Mouse (Mus musculus) fat pad, adult 2 months (tissue): ENCODE measurements around the gene Mbtd1.

Experiments used
- DNase-seq: peaks from one replicate; pipeline ENCODE4 v3.0.0-alpha.2; 2011; ENCODE audit warnings: low read depth, low spot score; ENCODE audit errors: extremely low read depth

Mbtd1 gene

DNA sequence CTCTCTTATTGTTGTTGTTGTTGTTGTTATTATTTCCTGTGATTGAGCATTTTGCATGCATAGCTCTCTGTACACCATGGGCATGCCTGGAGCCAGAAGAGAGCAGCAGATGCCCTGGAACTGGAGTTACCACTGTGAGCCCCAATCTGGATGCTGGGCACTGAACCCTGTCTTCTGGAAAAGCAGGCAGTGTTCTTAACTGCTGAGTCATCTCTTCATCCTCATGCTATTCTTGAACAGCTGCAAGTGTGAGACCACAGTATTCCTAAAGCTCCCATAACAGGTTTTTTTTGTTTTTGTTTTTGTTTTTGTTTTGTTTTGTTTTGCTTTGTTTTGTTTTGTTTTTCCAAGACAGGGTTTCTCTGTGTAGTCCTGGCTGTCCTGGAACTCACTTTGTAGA, 100.6 kb downstream of the Mbtd1 start:
- DNase-seq: no peak

- DNase-seq: no peak
Observed at GRCm38 (mm10) chr11:93987026-93987425, 101.4 kb downstream of the Mbtd1 start.

DNA sequence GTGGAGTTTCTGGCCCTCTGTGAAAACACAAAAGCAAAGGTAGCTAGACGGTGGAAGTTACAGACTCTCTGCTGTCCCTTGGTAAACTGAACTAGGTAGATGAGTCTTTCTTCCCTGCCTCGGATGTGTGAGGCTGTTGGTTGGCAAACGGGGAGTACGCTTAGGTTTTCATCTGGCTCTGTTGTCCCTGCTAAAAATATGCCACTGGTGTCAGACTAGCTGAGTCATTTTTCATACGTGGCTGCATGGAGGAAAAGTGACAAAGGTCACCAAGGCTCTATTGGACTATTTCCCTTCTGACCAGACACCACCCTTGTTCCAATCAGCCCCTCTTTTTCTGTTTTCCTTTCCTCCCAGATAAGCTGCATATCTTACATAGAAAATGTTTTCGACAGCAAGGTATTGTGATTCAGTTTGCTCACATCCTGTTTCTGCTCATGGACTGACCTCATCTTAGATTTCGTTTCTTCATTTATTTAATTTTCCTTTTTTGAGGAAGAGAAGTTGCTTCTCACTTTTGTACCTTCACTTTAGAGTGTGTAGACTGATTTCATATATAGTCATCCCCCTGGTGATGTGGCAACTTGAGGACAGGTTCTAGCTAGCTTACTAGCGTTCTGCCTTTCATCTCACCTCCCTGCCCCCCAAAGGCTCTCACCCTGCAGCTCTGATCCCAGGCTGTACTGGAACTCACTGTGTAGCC, 102.1 kb downstream of the Mbtd1 start:
- DNase-seq: no peak

DNA sequence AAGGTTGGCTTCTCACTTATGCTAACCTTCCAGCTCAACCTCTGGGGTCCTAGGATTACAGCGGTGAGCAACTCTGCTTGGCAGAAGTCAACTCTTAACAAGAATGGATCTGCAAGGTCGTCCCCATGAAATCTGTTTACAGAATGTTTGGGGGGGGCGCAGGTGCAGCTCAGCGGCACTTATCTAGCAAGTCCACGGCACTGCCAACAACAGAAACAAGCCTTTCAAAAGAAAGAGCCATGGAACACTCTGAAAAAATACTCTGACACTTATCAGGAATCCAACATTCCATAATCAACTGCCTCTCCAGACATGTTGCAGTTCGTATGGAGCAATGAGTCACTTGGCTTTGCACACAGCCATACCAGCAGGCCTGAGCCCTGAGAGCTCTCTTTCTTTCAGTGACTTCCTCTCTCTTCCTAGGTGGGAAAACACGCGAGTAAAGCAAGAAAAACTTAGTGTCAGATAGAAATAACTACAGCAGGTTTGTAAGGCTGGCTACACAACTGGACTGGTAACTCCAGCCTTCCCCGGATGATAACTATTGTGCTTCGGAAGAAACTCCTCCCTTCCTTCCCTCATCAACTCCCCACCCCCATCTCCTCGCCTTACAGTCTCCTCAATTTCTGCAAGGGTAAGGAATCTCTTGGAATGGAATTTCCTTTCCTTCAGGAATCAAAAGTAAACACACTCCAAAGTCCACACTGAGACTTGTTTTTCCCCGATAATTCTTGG, 102.8 kb downstream of the Mbtd1 start:
- no peak for DNase-seq

GRCm38 (mm10) chr11:93994531-93994930, 108.9 kb downstream of the Mbtd1 start:
- DNase-seq: no peak

DNA sequence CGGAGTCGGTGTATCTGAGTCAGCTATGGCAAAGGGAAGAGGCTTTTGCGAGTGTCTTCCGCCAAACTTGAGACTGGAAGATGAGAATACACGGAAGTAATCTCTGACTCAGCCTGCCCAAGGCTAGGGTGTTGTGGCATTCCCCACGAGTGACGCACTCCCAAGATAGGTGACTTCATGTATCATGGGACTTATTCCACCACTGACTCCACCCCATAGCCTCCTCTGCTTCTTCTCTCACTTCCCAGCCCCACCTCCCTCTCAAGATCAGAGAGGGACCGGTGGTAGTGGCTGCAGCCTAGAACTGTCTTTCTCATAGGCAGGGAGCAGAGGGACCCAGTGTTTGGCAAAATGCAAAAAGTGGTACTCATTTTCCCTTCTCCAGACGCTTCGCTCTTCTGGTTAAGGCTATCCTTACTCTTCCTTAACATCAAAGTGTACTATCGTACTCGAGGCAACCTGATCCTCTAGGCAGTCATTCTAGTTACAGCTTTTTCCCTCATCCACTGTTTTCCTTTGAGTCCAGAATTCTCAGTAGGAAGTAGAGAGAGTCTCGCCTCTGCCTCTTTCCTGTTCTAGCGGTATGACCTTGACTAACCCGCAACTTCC, 109.6 kb downstream of the Mbtd1 start:
- DNase-seq: peak; percentile 63

- DNase-seq: peak; percentile 56
Observed at GRCm38 (mm10) chr11:93995720-93996305, 110.2 kb downstream of the Mbtd1 start, which contains the start of gene Spag9. Gene Spag9 (plus strand): TSS chr11:93996091.
